Mouse (Mus musculus) lung, postnatal 0 days (tissue): Measurements from ENCODE around the gene Slc24a2.

ENCODE experiments used
- CTCF ChIP-seq: IDR thresholded peaks from 2 replicates; pipeline ENCODE4 v1.5.1; 2016; ENCODE audit warnings: antibody characterized with exemption, mild to moderate bottlenecking
- EP300 ChIP-seq: IDR thresholded peaks from 2 replicates; pipeline ENCODE4 v1.6.1; 2016; ENCODE audit warnings: antibody characterized with exemption, mild to moderate bottlenecking, control low read depth

GRCm38 (mm10) chr4:87218196-87218595, 12.1 kb downstream of the Slc24a2 start:
- TF ChIP-seq CTCF (no peak), EP300 (no peak)
